Mouse (Mus musculus): ENCODE results near the gene Stk10. TPM values are rescaled to one million over a fixed set of nuclear protein-coding genes. Genes with fewer than 3 reads are reported as not detected.

Gene Stk10
- polyA plus RNA-seq, 1 experiment from 2014 or later = 2.2 TPM

DNA sequence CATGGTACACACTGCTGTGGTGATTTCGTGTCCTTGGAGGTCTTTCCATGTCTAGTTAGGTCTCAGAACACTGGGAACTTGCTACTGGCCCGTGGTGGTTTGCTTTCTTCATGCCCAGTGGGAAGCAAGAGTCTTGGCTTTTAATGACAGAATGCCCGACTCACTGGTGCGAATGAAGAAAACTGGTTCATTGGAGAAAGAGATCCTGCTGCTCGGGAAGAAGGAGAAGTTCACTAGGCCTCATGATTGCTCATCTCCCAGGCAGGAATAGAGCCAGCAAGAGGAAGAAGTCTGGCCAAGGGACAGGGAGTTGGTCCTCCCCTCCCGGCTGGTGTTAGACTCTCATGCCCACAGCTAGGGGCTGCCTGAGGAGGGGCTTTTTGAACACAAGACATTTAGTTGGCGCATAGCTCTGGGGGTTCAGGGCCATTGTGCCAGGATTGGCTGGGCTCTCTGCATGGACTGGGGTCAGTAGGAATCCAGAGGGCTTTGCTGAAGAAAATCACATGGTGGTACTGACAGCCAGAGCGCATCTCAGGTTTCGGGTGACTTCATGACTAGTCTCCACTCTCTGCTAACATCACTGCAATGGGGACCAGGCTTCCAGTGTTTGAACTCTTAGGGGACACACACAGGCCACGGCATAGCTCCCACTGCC lies 23.4 kb downstream of the Stk10 start:
- Histone ChIP-seq H3K4me3 (ENCODE audit: control insufficient read depth in 1 of 2, insufficient read depth in 1 of 2, low read depth in 1 of 2, low read length in 2 of 2) (no peak overlapping the region), H3K9ac (ENCODE audit: low read length) (no peak overlapping the region), H3K9me3 (ENCODE audit: control insufficient read depth, low read length) (no peaks in the 10 kb centered on the region), H3K27me3 (ENCODE audit: control insufficient read depth, insufficient read depth, low read length) (no peaks in the 10 kb centered on the region), H3K4me1 (ENCODE audit: control insufficient read depth in 2 of 2, insufficient read depth in 2 of 2, low read length in 2 of 2) (peaks cover 30 to 32% of the 10 kb centered on the region in 2 experiments), H3K36me3 (ENCODE audit: control insufficient read depth, insufficient read depth, low read length) (no peaks in the 10 kb centered on the region), H3K27ac (replicated peaks in 1 of 2; ENCODE audit: control insufficient read depth in 1 of 2, insufficient read depth in 1 of 2, low read depth in 2 of 2, low read length in 2 of 2) (no peak overlapping the region), H3K4me2 (ENCODE audit: low read length) (no peak overlapping the region)
- 85% methylated on average over 10 of the region's 10 CpGs for WGBS
- no peak for ATAC-seq (ENCODE audit: insufficient number of reproducible peaks, insufficient read depth, low FRiP score, low read depth)

DNA sequence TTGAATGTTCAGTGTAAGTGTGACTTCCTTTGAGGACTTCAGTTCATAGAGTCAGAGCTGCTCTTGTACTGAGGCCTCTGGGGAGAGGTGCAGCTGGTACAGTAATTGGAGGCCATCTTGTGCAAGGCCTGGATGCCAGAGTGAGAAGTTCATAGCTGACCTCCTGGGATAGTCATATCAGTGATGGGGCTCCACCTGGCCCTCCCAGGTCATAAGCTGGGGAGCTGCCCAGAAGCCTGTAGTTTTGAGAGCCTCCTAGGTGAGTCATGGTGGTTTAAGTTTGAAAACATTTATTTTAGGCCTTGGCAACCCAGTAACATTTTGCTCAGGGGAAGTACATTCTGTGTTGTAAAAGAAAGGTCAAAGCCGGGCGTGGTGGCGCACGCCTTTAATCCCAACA lies 24.9 kb downstream of the Stk10 start:
- no peak overlapping the region for H3K4me3 ChIP-seq (ENCODE audit: control insufficient read depth in 1 of 2, insufficient read depth in 1 of 2, low read depth in 1 of 2, low read length in 2 of 2)
- H3K36me3 ChIP-seq (ENCODE audit: control insufficient read depth, insufficient read depth, low read length) = no peaks in the 10 kb centered on the region
- no peak overlapping the region for H3K27ac ChIP-seq (replicated peaks in 1 of 2; ENCODE audit: control insufficient read depth in 1 of 2, insufficient read depth in 1 of 2, low read depth in 2 of 2, low read length in 2 of 2)
- WGBS = 96% methylated on average over 4 of the region's 4 CpGs
- no peaks in the 10 kb centered on the region for H3K9me3 ChIP-seq (ENCODE audit: control insufficient read depth, low read length)
- H3K4me1 ChIP-seq (ENCODE audit: control insufficient read depth in 2 of 2, insufficient read depth in 2 of 2, low read length in 2 of 2) = peaks cover 23 to 29% of the 10 kb centered on the region in 2 experiments
- no peaks in the 10 kb centered on the region for H3K27me3 ChIP-seq (ENCODE audit: control insufficient read depth, insufficient read depth, low read length)
- no peak overlapping the region for H3K9ac ChIP-seq (ENCODE audit: low read length)
- H3K4me2 ChIP-seq (ENCODE audit: low read length) = no peak overlapping the region
- ATAC-seq (ENCODE audit: insufficient number of reproducible peaks, insufficient read depth, low FRiP score, low read depth) = no peak

DNA sequence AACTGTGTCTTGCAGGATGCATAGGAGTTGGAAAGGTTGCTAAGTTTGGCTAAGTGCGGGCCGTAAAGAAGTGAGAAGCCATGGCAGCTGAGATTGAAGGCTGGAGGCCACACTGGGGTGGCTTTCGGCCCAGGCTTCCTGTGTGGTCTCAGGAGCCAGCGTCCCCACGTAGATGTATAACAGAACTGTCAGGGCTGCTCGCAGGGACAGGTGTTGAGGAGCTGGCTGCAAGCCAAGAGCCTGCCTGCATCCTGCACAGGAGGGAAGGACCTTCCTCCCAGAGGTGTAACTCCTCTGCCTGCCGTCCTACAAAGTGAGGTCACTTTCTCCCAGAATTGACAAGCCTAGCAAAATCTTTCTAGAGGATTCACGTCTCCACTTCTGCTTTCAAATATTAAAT lies 25.6 kb downstream of the Stk10 start:
- Histone ChIP-seq H3K27me3 (ENCODE audit: control insufficient read depth, insufficient read depth, low read length) (no peaks in the 10 kb centered on the region), H3K9me3 (ENCODE audit: control insufficient read depth, low read length) (no peaks in the 10 kb centered on the region), H3K36me3 (ENCODE audit: control insufficient read depth, insufficient read depth, low read length) (no peaks in the 10 kb centered on the region), H3K27ac (replicated peaks in 1 of 2; ENCODE audit: control insufficient read depth in 1 of 2, insufficient read depth in 1 of 2, low read depth in 2 of 2, low read length in 2 of 2) (no peak overlapping the region), H3K4me3 (ENCODE audit: control insufficient read depth in 1 of 2, insufficient read depth in 1 of 2, low read depth in 1 of 2, low read length in 2 of 2) (no peak overlapping the region), H3K9ac (ENCODE audit: low read length) (no peak overlapping the region), H3K4me1 (ENCODE audit: control insufficient read depth in 2 of 2, insufficient read depth in 2 of 2, low read length in 2 of 2) (peaks cover 17 to 23% of the 10 kb centered on the region in 2 experiments), H3K4me2 (ENCODE audit: low read length) (no peak overlapping the region)
- 46% methylated on average over 8 of the region's 8 CpGs for WGBS
- ATAC-seq (ENCODE audit: insufficient number of reproducible peaks, insufficient read depth, low FRiP score, low read depth) = no peak

DNA sequence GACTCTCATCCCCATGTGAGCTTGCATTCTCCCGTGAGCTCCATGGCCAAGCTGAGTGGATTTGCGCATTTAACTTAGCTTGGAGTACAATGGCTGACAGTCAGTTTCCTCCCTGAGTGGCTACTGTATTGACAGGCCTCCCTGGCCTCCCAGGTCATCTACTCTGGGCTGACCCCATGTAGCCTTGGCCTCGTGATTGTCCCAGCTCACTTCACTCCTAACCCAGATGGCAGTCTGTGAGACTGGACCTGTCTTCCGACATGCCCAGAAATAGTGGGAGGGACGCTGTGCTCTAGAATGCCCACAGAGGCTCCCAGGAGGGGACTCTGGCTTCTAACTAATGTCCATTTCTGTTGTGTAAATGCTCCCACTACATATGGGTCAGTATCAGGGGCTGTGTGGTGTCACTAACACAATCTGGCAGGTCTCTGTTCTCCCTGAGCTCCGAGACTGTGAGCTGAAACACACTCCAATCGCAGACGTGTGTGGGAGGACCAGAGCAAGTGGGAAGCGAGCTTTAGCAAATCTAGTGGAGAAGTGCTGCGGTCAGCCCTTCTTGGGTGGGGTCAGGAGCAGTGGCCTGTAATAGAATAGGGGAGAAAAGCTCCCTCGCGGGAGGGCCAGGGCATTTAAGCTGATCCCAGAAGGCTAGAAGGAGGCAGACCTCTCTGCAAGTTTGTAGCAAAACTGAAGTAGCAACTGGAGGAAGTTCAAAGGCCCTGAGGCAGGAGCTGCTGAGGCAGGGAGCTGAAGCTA lies 27.1 kb downstream of the Stk10 start:
- WGBS = 81% methylated on average over 12 of the region's 12 CpGs
- Histone ChIP-seq H3K36me3 (ENCODE audit: control insufficient read depth, insufficient read depth, low read length) (no peaks in the 10 kb centered on the region), H3K4me3 (ENCODE audit: control insufficient read depth in 1 of 2, insufficient read depth in 1 of 2, low read depth in 1 of 2, low read length in 2 of 2) (no peak overlapping the region), H3K27ac (replicated peaks in 1 of 2; ENCODE audit: control insufficient read depth in 1 of 2, insufficient read depth in 1 of 2, low read depth in 2 of 2, low read length in 2 of 2) (no peak overlapping the region), H3K9ac (ENCODE audit: low read length) (no peak overlapping the region), H3K9me3 (ENCODE audit: control insufficient read depth, low read length) (no peaks in the 10 kb centered on the region), H3K4me2 (ENCODE audit: low read length) (no peak overlapping the region), H3K4me1 (ENCODE audit: control insufficient read depth in 2 of 2, insufficient read depth in 2 of 2, low read length in 2 of 2) (peaks cover 10 to 16% of the 10 kb centered on the region in 2 experiments; a peak in 3 of 4 replicates), H3K27me3 (ENCODE audit: control insufficient read depth, insufficient read depth, low read length) (no peaks in the 10 kb centered on the region)
- ATAC-seq (ENCODE audit: insufficient number of reproducible peaks, insufficient read depth, low FRiP score, low read depth) = no peak

DNA sequence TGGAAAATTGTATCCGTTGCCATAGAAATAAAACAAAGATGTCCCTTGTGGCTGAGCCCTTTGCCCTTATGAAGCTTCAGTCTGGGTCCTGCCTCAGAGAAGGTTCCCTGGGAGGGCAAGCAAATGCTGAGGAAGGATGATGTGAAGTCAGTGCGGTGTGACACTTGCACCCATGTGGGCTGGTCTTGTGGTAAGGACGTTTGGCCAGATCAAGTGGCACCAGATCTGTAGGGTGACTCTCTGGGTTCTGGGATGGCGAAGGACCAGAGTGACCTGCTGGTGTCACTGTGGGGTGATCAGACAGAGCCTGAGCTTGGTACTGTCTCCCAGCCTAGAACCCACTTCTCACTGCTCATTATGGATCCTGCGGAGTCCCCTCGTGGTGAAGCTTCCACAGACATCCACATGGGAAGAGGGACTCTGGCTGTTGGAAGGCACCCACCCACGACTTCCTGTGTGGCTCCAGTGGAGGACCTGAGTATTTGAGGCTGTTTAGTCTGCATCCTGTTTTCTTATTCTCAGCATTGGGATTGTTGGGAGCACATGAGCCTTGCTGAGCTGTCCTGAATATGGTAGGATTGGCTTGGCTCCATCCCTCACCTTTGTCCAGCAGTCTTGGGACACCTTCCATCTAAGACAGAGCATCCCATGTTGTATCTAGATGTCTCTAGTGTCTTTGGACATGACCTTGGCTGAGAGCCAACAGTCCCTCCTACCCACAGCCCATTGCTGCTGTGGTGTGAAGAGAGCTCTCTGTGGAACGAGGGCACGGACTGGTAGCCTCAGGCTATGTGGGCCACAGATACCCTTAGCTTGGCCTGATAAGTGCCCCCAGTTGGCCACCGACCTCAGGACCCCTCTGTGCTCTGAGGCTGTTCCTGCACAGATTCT lies 28.6 kb downstream of the Stk10 start:
- Histone ChIP-seq H3K4me3 (ENCODE audit: control insufficient read depth in 1 of 2, insufficient read depth in 1 of 2, low read depth in 1 of 2, low read length in 2 of 2) (no peak overlapping the region), H3K27ac (replicated peaks in 1 of 2; ENCODE audit: control insufficient read depth in 1 of 2, insufficient read depth in 1 of 2, low read depth in 2 of 2, low read length in 2 of 2) (no peak overlapping the region; a peak in 1 of 4 replicates), H3K9me3 (ENCODE audit: control insufficient read depth, low read length) (no peaks in the 10 kb centered on the region), H3K9ac (ENCODE audit: low read length) (no peak overlapping the region), H3K27me3 (ENCODE audit: control insufficient read depth, insufficient read depth, low read length) (no peaks in the 10 kb centered on the region), H3K4me2 (ENCODE audit: low read length) (no peak overlapping the region), H3K4me1 (ENCODE audit: control insufficient read depth in 2 of 2, insufficient read depth in 2 of 2, low read length in 2 of 2) (peaks cover 7 to 13% of the 10 kb centered on the region in 2 experiments; a peak in 2 of 4 replicates), H3K36me3 (ENCODE audit: control insufficient read depth, insufficient read depth, low read length) (no peaks in the 10 kb centered on the region)
- WGBS = 75% methylated on average over 10 of the region's 10 CpGs
- no peak for ATAC-seq (ENCODE audit: insufficient number of reproducible peaks, insufficient read depth, low FRiP score, low read depth)

DNA sequence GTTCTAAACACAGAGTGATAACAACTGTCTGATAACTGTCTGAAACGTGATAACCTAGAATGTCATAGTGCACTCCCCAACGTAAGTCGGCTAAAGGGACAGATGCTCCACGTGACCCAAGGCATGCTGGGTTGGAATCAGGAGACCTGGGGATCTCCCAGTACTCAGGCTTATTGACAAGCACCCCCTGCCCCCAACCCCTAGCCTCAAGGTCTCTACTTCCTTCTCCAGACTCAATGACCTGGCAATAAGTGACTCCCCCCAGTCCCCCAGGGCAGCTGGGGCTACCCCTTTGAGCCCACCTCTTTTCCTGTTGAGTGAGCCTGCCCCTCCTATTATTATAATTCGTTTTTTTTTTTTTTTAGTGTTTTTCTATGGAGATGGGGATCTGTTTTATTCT lies 29.6 kb downstream of the Stk10 start:
- no peaks in the 10 kb centered on the region for H3K36me3 ChIP-seq (ENCODE audit: control insufficient read depth, insufficient read depth, low read length)
- H3K4me3 ChIP-seq (ENCODE audit: control insufficient read depth in 1 of 2, insufficient read depth in 1 of 2, low read depth in 1 of 2, low read length in 2 of 2) = no peak overlapping the region
- ATAC-seq (ENCODE audit: insufficient number of reproducible peaks, insufficient read depth, low FRiP score, low read depth) = no peak
- no peak overlapping the region for H3K27ac ChIP-seq (replicated peaks in 1 of 2; ENCODE audit: control insufficient read depth in 1 of 2, insufficient read depth in 1 of 2, low read depth in 2 of 2, low read length in 2 of 2)
- WGBS = 60% methylated on average over 5 of the region's 5 CpGs
- H3K9ac ChIP-seq (ENCODE audit: low read length) = no peak overlapping the region
- peaks cover 9 to 13% of the 10 kb centered on the region in 2 experiments; a peak in 3 of 4 replicates for H3K4me1 ChIP-seq (ENCODE audit: control insufficient read depth in 2 of 2, insufficient read depth in 2 of 2, low read length in 2 of 2)
- no peaks in the 10 kb centered on the region for H3K9me3 ChIP-seq (ENCODE audit: control insufficient read depth, low read length)
- no peaks in the 10 kb centered on the region for H3K27me3 ChIP-seq (ENCODE audit: control insufficient read depth, insufficient read depth, low read length)
- no peak overlapping the region for H3K4me2 ChIP-seq (ENCODE audit: low read length)

DNA sequence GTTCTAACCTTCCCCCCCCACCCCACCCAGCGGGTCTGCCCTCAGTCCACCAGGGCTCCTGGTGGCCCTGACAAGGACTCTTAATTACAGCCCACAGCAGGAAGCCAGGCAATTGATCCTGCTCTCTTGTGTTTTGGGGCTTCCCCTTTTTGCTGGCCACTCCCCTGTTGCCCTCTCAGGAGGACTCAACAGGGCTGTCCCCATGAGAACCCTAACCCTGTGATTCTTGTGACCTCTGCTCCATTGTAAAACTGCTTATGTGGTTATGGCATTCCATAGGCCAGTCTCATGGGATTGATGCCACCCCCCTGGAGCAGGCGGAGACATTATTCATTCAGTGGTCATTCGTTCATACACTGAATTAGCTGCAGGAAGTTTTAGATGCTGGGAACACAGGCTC lies 30.6 kb downstream of the Stk10 start:
- no peak overlapping the region for H3K4me2 ChIP-seq (ENCODE audit: low read length)
- peaks cover 9 to 13% of the 10 kb centered on the region in 2 experiments; a peak in 3 of 4 replicates for H3K4me1 ChIP-seq (ENCODE audit: control insufficient read depth in 2 of 2, insufficient read depth in 2 of 2, low read length in 2 of 2)
- H3K36me3 ChIP-seq (ENCODE audit: control insufficient read depth, insufficient read depth, low read length) = no peaks in the 10 kb centered on the region
- WGBS = 72% methylated on average over 3 of the region's 3 CpGs
- no peak overlapping the region for H3K27ac ChIP-seq (replicated peaks in 1 of 2; ENCODE audit: control insufficient read depth in 1 of 2, insufficient read depth in 1 of 2, low read depth in 2 of 2, low read length in 2 of 2)
- no peak for ATAC-seq (ENCODE audit: insufficient number of reproducible peaks, insufficient read depth, low FRiP score, low read depth)
- H3K9me3 ChIP-seq (ENCODE audit: control insufficient read depth, low read length) = no peaks in the 10 kb centered on the region
- H3K9ac ChIP-seq (ENCODE audit: low read length) = no peak overlapping the region
- H3K27me3 ChIP-seq (ENCODE audit: control insufficient read depth, insufficient read depth, low read length) = no peaks in the 10 kb centered on the region
- no peak overlapping the region for H3K4me3 ChIP-seq (ENCODE audit: control insufficient read depth in 1 of 2, insufficient read depth in 1 of 2, low read depth in 1 of 2, low read length in 2 of 2)
